Mouse (Mus musculus) inflammation-experienced regulatory T-cells, adult 6 months (primary cell): Measurements from ENCODE around the gene Cplx2. TPM values are rescaled to one million over a fixed set of nuclear protein-coding genes. Genes with fewer than 3 reads are reported as not detected.

Source experiments
- ATAC-seq: one replicate; pipeline ENCODE4 v1.8.0; 2017
- polyA plus RNA-seq, 3 experiments: library from polyadenylated mRNA; unstranded; fragments of 100-300 nt; shearing (Covaris generic); gene quantifications; one replicate each; pipeline ENCODE4 v1.2.1; 2017

Gene Cplx2
- polyA plus RNA-seq, 3 experiments from 2014 or later = not detected

DNA sequence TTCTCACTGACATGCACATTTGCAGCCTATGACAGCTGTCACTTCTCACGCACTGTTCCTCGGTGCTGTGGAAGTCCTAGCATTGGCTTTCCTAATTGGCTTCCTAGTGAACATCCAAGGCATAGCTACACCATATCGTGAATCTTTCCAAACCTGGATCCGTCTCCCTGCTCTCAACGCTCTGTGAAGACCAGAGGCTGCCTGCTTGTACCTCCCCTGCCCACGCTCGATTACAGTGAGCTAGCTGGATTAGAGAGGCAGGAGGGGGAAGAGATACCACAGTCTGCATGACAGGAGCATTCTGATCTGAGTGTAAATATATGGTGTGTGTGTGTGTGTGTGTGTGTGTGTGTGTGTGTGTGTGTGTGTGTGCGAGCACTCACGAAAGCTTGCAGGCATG lies 3.0 kb upstream of the Cplx2 start:
- ATAC-seq = no peak

DNA sequence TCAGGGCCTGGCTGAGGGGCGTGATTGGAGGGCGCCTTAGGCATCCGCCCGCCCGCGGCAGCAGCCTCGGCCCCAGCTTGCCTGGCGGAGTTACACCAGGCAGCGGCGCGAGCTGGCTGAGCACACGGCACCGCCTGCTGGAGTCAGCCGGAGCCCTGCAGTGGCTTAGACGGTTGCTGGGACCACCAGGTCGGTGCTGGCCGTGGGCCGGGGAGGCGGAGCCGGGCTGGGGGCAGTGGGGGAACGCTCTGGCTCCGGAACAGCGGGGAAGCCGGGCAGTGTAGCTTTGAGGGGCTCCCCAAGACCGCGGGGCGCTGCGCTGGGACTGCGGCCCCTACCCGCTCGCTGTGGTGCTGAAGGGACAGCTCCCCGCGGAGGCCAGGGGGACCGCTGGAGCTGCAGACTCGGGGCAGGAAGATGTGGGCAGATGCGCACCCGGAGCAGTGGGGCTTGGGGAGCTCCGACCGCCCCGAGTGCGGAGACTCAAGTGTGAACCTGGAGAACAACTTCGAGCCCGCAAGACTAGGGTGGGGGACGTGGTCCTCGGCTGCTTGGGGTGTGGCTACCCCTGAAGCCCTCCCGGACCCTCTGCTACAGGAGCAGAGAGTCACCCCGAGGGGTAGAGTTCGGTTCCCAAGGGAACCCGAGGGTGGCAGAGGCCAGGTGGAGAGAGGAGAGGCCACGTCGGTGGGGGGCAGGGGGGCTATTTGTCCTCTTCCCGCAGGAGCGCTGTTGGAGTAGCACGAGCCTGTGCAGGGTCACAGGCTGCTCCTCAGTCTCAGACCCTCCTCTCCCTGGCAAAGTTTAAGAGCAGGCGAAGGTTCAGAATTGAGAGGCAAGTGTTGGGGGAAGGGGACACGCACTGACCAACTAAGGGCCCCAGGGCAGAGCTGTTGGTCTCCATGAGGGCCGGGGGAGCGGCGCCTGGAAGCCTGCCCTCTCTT lies 510 bp downstream of the Cplx2 start:
- no peak for ATAC-seq

DNA sequence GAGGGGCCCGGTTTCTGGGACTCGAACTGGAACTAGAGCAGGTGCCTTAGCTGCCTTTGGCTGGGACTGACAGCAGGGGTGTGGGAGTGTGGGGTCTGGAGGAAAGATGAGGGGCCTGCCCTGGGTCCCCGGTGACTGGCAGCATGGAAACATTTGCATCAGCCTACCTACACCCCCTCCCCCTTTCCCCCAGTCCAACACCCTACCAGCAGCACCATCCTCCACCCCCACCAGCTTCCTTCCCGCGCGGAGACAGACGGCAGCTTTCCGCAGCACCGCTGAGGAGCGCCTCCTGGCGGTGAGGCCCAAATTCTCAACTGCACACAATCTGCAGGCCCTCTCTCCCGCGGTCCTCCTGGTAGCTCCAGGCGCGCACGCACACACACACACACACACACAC lies 1.5 kb downstream of the Cplx2 start:
- ATAC-seq = no peak

DNA sequence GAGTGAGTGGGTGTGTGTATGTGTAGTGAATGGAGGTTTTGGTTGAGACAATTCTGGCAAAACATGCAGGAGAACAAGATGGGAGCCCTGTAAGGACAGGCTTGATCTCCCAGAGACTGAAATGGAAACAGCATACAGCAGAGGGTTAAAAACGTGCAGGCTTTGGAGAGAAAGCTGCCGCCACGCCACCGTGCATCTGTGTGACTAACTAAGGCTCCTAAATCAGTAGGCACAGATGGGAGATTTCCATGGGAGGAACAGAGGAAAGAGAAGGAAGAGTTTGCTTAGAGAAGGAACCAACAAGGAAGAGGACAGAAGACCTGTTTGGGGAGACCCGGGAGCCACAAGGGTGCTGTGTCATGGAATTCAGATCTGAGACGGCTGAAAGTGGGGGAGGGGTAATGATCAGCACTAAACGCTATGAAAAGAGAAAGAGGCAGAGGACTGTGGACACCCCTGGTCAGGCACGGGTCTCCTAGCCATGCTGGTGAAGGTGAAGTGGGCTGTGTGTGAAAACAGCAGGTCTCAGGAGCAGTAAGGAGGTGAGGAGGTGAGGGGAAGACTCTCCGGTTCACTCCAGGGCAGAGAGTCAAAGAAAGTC lies 3.1 kb downstream of the Cplx2 start:
- no peak for ATAC-seq

DNA sequence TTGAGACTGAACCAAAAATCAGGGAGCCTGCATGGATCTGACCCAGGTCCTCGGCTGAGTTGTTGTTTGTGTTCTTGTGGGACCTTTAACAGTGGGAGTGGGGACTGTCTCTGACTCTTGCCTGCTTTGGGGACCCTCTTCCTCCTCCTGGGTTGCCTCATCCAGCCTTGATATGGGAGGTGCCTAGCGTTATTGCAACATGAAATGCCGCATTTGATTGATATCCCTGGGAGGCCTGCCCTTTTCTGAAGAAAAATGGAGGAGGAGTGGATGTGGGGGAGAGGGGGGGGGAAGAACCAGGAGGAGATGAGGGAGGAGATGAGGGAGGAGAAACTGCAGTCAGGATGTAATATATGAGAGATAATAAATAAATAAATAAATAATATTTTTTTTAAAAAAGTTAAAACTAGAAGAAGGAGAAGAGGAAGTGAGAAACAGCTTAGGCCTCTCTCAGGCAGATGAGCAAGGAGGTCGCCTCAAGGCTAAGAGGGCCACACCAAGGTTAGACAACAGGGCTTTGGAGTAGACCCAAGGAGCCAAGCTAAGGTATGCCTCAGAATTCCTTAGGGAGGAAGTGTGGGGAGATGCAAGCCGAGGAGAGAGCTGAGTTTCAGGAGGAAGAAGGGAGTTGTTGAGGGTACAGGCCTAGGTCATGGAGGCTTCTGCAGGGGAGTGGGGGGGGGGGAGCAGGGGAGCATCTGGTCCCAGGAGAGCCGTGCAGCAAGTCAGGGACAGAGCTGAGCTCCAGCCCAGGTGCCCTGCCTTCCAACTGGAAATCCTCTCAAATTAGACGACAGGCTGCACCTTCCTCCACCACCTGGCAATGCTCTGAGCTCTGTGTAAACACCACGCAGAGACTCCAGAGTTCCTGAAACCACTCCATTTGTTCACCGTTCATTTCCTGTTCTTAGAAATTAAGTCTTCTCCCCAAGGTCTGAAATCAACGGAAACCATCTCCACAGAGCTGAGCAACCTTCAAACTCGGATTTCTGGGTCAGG lies 4.6 kb downstream of the Cplx2 start:
- ATAC-seq = no peak

DNA sequence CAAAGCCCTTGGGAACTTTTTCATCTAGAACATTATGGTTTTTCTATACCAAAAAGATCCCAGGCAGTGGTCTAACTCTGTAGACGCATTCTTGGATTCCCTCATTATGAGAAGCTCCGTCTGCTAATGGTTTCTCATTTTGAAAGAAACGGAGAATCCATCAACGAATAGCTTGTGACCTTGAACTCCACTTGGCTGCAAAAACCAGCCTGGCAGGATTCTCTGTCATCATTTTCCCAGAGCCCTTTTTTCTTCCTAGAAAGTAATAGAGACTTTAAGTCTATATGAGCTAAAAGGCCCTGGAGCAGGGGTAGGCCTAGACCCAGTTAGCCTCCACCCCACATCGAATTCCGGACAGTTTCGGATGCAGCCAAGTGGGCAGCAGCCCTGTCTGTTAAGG lies 5.6 kb downstream of the Cplx2 start:
- no peak for ATAC-seq

DNA sequence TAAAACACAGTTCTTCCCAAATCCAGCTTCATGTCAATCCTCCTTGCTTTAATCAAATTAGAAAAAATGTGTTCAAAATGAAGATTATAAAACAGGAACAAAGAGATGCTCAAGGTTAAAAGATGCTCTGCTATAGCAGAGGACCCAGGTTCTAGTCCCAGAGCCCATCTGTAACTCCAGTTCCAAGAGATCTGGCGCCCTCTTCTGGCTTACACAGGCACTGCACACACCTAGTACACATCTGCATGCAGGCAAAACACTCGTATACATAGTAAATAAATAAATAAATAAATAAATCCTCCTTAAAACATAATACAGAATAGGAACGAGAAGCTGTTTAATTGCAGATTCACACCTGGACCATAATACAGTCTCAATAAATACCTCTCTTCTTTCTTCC lies 6.9 kb downstream of the Cplx2 start:
- ATAC-seq = no peak

DNA sequence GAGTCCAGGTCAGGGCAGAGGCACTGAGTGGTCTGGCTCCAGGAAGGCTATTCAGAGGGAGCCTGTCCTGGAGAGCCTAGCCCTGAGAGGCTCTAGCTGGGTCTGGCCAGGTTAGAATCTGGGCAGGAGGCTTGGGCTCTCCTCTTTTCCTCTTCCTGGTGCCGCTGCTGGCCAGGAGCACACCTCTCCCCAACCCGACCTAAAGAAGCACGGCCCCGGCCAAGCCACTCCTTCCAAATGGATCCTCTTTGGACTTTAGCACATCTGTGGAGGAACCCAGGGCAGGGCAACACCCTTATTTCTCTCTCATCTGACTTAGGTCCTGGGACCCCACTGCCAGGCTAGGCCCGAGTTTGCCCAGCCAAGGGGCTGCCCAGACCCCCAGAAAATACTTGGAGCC lies 9.3 kb downstream of the Cplx2 start:
- ATAC-seq = no peak

DNA sequence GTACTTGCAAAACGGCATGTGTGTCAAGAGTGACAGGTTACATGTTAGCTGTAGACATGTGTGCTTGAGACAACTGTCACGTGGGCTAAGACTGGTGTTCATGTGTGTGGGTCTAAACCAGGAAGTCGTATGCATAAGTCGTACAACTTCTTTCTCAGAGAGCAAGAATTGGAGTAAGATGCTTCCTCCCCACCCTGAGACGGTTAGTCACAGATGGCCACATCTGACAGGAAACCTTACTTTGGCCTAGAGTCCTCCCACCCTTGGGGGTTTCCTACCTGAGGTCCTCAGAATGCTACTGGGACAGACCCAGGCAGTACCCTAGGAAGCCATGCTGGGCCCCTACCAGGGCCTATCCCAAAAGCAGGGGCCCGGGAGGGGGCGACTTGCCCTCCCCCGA lies 10.2 kb downstream of the Cplx2 start:
- ATAC-seq = no peak

DNA sequence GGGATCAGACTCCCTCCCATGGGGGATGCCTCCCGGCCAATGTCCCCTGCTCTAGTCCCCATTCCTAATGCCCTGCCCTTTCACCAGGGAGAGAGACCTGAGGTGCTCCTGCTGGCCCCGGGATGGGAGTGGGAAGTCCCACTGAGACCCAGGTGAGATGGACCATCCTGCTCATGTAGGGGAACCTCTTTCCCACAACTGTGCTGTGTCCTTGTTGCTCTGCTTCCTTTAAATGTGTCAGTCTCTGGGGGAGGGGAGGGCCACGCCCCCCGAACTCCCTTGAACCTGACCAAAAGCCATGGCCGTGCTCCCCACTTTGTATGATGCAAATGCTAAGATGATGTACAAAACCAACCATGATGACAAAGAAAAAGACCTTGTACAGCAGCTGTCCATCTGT lies 12.4 kb downstream of the Cplx2 start:
- ATAC-seq = no peak

DNA sequence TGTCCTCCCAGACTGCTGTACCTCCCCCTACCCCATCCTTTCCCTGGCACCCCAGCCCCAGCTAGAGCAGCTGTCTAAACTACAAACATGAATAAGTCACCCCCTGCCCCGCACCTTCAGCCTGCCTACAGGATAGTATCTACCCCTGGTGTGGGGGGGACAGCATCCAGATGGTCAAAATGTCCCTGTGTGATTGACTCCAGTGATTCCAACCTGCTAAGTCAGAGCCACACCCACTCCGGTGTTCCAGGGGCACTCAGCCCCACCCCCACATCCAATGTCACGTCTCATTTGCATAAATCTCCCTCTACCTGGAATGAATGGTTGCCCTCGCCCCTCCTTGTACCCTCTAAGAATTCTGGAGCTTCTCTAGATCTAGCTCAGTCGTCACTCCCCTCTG lies 13.4 kb downstream of the Cplx2 start:
- ATAC-seq = no peak

DNA sequence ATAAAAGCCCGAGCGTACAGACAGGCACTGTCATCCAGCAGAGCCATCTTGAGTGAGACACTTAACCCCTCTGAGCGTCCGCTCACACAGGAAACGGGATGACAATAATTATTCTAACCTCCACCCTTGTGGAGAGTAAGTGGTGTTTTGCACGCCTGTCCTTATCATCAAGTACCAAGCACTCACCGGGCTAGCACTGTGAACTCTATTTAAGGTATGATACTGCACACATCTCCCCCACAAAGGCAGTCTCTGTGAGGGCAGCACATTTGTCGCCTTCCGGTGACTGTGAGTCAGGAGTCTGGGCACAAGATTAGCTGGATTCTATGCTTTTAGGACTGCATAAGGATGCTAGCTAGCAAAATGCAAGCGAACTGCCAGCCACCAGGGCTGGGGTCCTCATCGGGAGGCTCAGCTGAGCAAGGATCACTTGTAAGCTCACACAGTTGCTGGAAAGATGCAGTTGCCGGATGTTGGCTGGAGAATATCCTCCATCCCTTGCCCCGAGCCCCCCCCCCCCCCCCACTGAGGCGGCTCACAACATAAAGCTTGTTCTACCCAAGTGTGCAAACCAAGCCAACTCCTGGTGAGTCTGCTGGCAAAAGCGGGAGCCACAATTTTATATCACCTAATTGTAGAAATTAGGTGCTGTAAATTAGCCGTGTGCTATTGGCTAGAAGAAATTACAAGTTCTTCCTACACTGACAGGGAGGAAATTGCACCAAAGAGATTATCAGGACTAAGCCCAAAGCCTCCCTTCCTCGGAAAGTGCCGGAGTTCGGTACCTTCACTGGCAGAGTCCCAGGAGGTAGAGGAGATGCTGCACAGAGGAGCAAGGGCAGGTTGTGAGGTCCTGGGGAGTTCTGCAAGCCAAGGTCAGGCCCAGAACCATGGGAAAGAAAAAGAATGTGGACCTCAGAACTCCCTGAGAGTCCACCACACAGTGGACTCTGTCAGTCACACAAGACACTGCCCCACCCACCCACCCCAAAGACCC lies 14.2 kb downstream of the Cplx2 start:
- no peak for ATAC-seq

DNA sequence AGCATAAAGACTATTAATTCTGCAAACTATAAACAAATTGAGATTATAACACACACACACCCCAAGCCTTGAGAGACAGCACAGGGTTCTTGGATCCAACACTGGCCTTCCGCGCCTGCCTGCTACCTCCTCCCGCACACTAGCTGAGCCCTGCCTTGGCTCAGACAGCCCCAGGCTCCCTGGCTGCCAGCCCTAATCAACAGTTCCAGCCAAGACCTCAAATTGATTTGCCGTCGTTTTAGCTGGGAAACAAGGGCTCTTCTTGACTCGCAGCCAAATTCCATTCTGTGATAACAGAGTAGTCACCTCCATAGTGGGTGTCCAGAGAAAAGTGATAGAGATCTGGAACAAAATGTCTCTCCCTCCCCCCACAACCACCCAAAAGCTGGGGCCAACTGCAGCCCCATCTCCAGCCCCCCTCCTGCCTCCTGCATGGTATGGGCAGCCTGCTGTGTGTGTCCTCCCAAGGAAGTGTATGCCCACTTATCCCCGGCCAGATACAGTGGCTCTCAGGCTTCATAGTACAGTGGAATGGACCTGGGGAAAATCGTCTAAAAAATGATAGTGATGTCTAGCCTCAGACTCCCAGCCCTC lies 18.9 kb downstream of the Cplx2 start:
- ATAC-seq = no peak

DNA sequence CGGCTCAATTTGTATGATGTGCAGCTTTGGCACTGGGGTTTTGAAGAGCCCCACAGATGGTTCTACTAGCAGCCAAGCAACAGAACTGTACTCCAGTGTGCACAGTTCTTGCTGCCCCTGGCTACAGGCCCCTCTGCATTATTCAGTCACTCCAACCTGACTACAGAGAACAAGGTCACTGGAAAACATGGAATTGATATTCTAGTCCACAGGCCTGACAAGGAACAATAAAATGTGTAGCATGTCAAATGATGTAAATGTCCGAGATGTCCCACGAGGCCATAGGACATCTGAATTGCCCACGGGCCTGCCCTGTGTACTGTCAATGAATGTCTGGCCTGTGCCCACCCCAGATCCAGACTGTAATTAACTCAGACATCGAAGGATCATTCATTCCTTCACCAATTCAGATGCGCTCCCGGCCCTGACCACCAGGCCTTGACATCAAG lies 19.4 kb downstream of the Cplx2 start:
- no peak for ATAC-seq

DNA sequence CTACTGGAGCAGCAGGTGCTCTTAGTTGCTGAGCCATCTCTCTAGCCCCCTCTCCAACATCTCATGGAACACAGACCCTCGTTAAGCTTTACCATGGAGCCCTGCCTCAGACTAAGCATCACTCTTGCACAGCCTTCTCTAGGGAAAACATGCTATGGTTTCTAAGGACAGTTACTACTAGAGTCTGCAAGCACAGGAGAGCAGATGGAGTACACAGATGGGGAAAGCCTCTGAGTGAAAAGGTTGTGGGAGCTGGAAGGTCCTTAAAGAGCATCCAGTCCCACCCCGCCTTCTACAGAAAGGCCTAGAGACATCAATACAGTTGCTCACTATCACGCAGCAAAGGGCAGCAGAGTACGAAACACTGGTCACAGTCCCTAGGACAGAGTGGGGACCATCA lies 20.2 kb downstream of the Cplx2 start:
- no peak for ATAC-seq

DNA sequence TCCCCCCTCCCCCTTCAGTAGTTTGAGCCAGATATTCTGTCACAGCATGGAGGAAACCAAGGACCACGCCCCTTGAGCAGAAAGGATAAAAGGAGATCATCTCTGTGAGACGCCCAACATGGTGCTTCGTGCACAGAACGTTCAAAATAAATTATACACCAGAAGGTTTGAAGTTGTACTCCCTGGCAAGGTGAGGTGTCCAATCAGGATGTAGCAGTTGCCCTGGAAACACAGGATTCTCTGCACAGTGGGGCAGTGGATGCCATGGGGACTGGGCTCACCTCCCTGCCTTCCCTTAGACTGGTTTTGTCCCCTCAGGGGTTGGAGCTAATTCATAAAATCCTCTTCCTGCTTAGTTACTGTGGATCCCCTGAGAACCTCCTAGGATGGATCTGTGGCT lies 25.9 kb downstream of the Cplx2 start:
- no peak for ATAC-seq

DNA sequence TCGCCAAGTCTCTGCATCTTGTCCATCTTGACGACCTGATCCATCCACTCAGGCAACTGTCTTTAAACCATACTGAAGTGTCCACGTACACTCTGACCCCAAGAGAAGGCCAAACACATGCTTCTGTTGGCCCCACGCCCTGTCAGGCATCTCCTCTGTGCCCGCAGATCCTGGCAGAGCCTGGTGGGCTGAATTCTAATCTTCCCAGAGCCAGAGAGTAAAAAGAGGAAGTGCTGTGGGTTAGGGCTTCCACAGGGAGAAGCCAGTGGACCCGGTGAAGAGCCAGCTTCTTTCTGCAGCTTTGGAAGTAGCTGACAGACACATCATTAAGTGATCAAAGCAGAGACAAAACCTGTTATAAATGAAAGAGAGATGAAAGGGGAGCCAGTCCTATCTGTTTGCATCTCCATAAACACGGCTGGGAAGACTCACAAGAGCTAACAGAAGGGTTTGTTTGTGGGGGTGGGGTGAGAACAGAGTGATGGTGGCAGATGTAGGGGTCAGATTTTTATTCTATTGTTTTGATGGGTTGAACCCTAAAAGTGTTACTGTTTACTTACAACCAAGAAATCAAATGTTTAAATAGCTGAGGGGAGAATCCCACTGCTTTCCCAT lies 29.5 kb downstream of the Cplx2 start:
- no peak for ATAC-seq

DNA sequence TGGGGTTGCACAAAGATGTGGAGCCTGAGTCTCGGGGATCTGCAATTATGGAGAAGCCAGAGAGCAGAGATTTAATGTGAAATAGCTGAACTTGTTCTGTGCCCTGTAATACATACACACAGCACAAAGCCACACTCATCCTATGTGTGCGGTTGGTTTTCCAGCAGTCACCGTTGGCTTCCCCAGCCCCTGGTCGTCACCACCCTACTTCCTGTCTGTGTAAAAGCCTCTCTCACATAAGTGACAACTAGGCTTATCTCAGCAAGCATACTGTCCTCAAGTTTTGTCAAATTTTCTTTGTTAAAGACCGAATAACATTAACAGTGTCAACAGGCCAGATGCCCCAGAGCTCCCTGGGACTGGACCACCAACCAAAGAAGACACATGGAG lies 30.0 kb downstream of the Cplx2 start:
- no peak for ATAC-seq

DNA sequence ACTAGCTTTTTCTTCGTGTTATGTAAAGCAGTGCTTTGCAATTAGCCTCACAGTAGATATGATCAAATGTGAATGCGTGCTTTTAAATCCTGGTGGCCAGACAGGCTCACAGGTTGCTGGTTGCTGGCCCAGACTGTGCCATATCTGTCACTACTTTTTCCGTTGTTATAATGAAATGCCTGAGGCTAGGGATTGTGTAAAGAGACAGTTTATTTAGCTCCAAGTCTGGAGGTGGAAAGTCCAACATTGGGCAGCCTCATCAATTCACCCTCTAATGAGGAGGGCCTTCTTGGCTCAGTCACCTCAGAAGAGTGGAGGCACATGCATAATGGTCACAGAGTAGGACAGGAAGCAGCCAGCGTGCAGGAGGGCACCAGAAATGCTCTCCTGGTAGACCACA lies 31.2 kb downstream of the Cplx2 start:
- no peak for ATAC-seq

DNA sequence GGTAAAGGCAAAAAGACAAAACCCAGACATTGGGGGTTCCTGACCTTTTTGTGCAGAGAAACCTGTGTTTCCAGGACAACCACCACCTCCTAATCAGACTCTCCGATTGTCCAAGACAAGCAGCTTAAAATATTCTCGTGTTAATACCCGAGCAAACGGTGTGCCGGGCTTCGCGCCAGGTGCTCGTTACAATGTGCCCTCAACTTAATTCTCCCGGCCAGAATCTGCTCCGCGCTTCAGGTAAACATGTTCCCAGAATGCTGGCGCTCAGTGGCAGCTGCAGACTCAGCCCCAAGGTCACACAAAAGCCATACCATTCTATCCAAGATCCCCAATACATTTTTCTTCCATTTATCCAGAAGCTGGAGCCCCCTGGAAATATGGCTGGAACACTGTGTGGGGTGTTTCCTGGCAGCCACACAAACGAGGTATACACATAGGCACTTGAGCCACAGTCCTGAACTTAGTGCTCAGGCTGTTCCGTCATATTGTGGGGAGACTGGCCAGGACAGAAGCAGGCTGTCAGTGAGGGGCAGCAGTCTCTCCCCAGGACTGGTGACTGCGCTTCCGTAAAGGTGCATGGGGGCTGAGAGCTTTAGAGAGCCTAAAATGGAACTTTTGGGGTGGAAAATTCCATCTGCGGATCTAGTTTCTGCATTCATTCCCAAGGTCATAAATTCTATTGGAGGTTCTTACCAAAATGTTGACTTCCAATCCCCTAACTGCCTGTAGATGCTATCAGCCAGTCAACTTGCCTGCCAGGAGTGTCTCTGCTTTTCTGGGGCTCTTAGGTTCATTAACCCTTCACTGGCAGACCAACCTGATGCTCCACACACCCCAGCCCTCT lies 32.3 kb downstream of the Cplx2 start:
- no peak for ATAC-seq
